Mouse (Mus musculus): ENCODE data around the gene Gstt3.

GRCm38 (mm10) chr10:75788277-75788676 is 7.1 kb upstream of the Gstt3 start:
- TF ChIP-seq CTCF (IDR thresholded peaks at IDR 0.05; ENCODE audit: control insufficient read depth, insufficient read depth, low read length) (no peak), POLR2A (IDR thresholded peaks at IDR 0.05; ENCODE audit: borderline replicate concordance, control insufficient read depth, low read depth, low read length) (no peak)

Measured in bone marrow, adult 2 months (tissue).